Mouse (Mus musculus): ENCODE measurements around the gene Tmem175.

Tmem175 gene

GRCm38 (mm10) chr5:108677605-108678295, 48.2 kb downstream of the Tmem175 start:
- no peak for DNase-seq (ENCODE audit: low spot score)

DNA sequence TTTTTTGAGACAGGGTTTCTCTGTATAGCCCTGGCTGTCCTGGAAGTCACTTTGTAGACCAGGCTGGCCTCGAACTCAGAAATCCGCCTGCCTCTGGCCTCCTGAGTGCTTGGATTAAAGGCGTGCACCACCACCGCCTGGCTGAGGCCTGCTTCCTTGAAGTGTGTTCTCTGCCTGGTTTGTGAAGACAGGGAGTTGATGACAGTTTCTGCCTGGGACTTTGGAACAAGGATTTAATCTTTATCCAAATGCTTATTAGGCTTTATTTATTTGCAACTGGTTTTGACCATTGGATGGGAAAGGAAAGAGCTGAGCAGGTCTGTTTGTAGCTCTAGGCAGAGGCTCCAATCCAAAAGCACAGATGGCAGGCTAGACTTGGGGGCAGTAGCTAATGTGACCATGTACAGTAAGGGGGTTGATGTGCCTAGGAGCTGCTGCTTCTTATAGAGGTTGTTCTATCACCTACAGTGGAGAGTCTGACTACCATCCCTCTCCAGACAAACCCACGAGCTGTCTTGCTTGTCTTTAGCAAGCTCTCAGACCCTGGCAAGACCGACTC, 48.8 kb downstream of the Tmem175 start:
- no peak for DNase-seq (ENCODE audit: low spot score)

GRCm38 (mm10) chr5:108679909-108680308, 50.3 kb downstream of the Tmem175 start:
- no peak for DNase-seq (ENCODE audit: low spot score)

GRCm38 (mm10) chr5:108680871-108681270, 51.3 kb downstream of the Tmem175 start:
- DNase-seq (ENCODE audit: low spot score) = no peak

- no peak for DNase-seq (ENCODE audit: low spot score)
Measured at GRCm38 (mm10) chr5:108689091-108689490, 59.5 kb downstream of the Tmem175 start.

DNA sequence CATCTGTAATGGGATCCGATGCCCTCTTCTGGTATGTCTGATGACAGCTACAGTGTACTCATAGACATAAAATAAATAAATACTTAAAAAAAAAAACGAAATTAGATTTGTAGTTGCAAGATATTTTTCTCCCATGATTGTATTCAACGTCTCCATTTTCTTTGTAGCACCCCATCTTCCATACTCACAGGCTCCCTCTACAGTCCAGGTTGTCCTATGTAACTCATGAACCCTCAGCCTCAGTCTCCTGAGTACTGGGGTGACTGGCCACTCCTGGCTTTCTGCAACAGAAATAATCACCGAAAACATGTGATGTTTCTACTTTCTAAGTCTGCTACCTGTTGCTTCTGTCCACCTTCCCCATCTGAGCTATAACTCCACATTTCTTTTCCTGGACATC, 61.6 kb downstream of the Tmem175 start:
- no peak for DNase-seq (ENCODE audit: low spot score)

DNA sequence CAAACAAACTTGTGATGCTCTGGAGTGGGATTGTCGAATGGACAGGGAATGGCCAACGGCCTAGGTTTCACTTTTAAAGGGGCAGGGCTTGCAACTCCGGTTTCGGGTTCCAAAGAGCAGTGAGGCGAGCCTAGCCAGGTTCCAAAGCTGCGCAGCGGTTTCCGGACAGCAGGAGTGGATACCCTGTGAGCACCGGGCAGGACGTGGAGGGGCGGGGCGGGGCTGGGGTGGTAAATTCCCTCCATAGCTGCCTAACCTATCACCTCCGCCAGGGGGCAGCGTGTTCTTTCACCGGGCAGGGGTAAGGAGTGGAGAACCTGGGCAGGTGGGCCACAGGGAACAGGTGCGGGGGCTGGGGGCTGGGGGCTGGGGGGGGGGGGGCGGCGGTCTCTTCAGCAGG, 62.7 kb downstream of the Tmem175 start, which contains the start of gene Fgfrl1:
Fgfrl1 (plus strand) TSS at position 112 of the 400 bp plus-strand sequence.
- DNase-seq (ENCODE audit: low spot score) = no peak

- DNase-seq (ENCODE audit: low spot score) = peak; percentile 56
Measured at GRCm38 (mm10) chr5:108693872-108694288, 64.3 kb downstream of the Tmem175 start.

GRCm38 (mm10) chr5:108694352-108695261, 65.0 kb downstream of the Tmem175 start:
- no peak for DNase-seq (ENCODE audit: low spot score)

DNA sequence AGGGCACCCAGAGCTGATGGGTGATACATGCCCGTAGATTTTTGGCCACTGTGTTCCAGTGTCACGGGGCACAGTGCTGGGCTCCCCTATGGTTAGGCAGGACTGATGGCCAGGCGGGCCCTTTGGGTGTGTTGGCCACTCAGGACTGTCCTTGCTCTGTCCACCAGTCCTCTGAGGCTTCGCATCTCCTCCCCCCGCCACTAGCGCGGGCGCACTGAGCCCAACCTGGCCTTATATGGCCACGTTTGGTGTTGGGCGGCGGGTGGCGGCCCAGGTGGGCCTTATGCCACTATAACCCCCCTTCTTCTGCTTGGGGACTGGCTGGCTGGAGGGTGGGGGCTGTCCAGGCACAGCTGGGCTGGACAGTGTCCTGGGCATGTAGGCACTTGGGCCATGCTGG, 66.3 kb downstream of the Tmem175 start:
- DNase-seq (ENCODE audit: low spot score) = no peak

GRCm38 (mm10) chr5:108696542-108696941, 67.0 kb downstream of the Tmem175 start:
- DNase-seq (ENCODE audit: low spot score) = no peak

GRCm38 (mm10) chr5:108697341-108697753, 67.8 kb downstream of the Tmem175 start:
- no peak for DNase-seq (ENCODE audit: low spot score)
